ENCODE assay signal across 10 mouse cellular contexts in genomic region chr13:43558357-43558756, GRCm38 (mm10). TPM values are rescaled to one million over a fixed set of nuclear protein-coding genes. Genes with fewer than 3 reads are reported as not detected.
DNase-seq lines count a peak whose midpoint lies in the region; ATAC-seq lines count a peak whose summit lies in the region.
"Had no signal": no experiment of that assay in that cellular context is flagged by ENCODE, and none has a peak within 500 bp of the region (broad histone marks: within the 10 kb centered on the region; RNA-seq: fewer than 3 reads in every experiment).

No protein-coding gene starts in this region.

- H3K4me3 ChIP-seq in kidney, embryonic 15.5 days (replicated peaks) = peak overlapping the region; percentile 86
- no peak overlapping the region for H3K4me3 ChIP-seq in embryonic facial prominence, embryonic 15.5 days (replicated peaks)
- H3K4me3 ChIP-seq in hindbrain, embryonic 16.5 days (ENCODE audit: low read length) = no peak overlapping the region
- no peak overlapping the region for H3K4me3 ChIP-seq in midbrain, embryonic 14.5 days (replicated peaks; ENCODE audit: low read depth, low read length)

- DNase-seq in kidney, postnatal 14 days = no peak
- no peak for DNase-seq in midbrain, embryonic 14.5 days
- no peak for DNase-seq in left cerebral cortex, postnatal 36 days (ENCODE audit: low spot score in 2 of 2)
- DNase-seq in cerebellum, postnatal 14 days = no peak
- DNase-seq in spleen, adult 18-20 months = no peak
- DNase-seq: gastrocnemius, postnatal 10 days had no signal

- peak overlapping the region; percentile 90 for H3K4me2 ChIP-seq in kidney, embryonic 15.5 days
- peak overlapping the region; percentile 91 for H3K4me2 ChIP-seq in embryonic facial prominence, embryonic 15.5 days (replicated peaks)
- peak overlapping the region; percentile 97 for H3K4me2 ChIP-seq in hindbrain, embryonic 16.5 days (ENCODE audit: low read length)
- H3K4me2 ChIP-seq in midbrain, embryonic 14.5 days (ENCODE audit: low read length) = peak overlapping the region; percentile 89

- H3K9ac ChIP-seq in kidney, embryonic 15.5 days = no peak overlapping the region
- H3K9ac ChIP-seq in embryonic facial prominence, embryonic 15.5 days = no peak overlapping the region
- no peak overlapping the region for H3K9ac ChIP-seq in hindbrain, embryonic 16.5 days (ENCODE audit: low read depth, low read length)
- no peak overlapping the region for H3K9ac ChIP-seq in midbrain, embryonic 14.5 days (replicated peaks; ENCODE audit: low read length)

- H3K4me1 ChIP-seq in kidney, embryonic 15.5 days = peaks cover 24% of the 10 kb centered on the region
- H3K4me1 ChIP-seq in embryonic facial prominence, embryonic 15.5 days = peaks cover 22% of the 10 kb centered on the region
- peaks cover 13% of the 10 kb centered on the region for H3K4me1 ChIP-seq in hindbrain, embryonic 16.5 days (ENCODE audit: control insufficient read depth, insufficient read depth, low read depth, low read length)
- H3K4me1 ChIP-seq in midbrain, embryonic 14.5 days (ENCODE audit: control insufficient read depth, insufficient read depth, low read length) = peaks cover 11% of the 10 kb centered on the region; the same call in 1 of the 2 replicates

- no peak overlapping the region for H3K27ac ChIP-seq in kidney, embryonic 15.5 days
- H3K27ac ChIP-seq in embryonic facial prominence, embryonic 15.5 days (replicated peaks) = no peak overlapping the region
- no peak overlapping the region for H3K27ac ChIP-seq in hindbrain, embryonic 16.5 days (ENCODE audit: low read depth, low read length)
- no peak overlapping the region for H3K27ac ChIP-seq in midbrain, embryonic 14.5 days (replicated peaks; ENCODE audit: low read depth, low read length)

- WGBS in kidney, embryonic 15.5 days = 38% methylated on average over 6 of the region's 6 CpGs
- 73% methylated on average over 6 of the region's 6 CpGs for WGBS in embryonic facial prominence, embryonic 15.5 days
- 66% methylated on average over 6 of the region's 6 CpGs for WGBS in hindbrain, embryonic 16.5 days
- WGBS in midbrain, embryonic 14.5 days = 91% methylated on average over 6 of the region's 6 CpGs

- no peaks in the 10 kb centered on the region for H3K27me3 ChIP-seq in kidney, embryonic 15.5 days
- H3K27me3 ChIP-seq in embryonic facial prominence, embryonic 15.5 days = no peaks in the 10 kb centered on the region
- H3K27me3 ChIP-seq in hindbrain, embryonic 16.5 days (replicated peaks; ENCODE audit: control insufficient read depth, insufficient read depth, low read length) = no peaks in the 10 kb centered on the region
- peaks cover 4% of the 10 kb centered on the region; the same call in 1 of the 2 replicates for H3K27me3 ChIP-seq in midbrain, embryonic 14.5 days (ENCODE audit: control insufficient read depth, insufficient read depth, low read length)
- H3K27me3 ChIP-seq: Patski had no signal

- H3K9me3 ChIP-seq in kidney, embryonic 15.5 days (replicated peaks) = no peaks in the 10 kb centered on the region
- H3K9me3 ChIP-seq in embryonic facial prominence, embryonic 15.5 days (replicated peaks) = no peaks in the 10 kb centered on the region
- H3K9me3 ChIP-seq in hindbrain, embryonic 16.5 days (ENCODE audit: control insufficient read depth, low read length) = no peaks in the 10 kb centered on the region
- no peaks in the 10 kb centered on the region for H3K9me3 ChIP-seq in midbrain, embryonic 14.5 days (ENCODE audit: control insufficient read depth, low read length)

- peaks cover 20% of the 10 kb centered on the region for H3K36me3 ChIP-seq in kidney, embryonic 15.5 days
- peaks cover 8% of the 10 kb centered on the region for H3K36me3 ChIP-seq in embryonic facial prominence, embryonic 15.5 days
- no peaks in the 10 kb centered on the region for H3K36me3 ChIP-seq in hindbrain, embryonic 16.5 days (ENCODE audit: control insufficient read depth, insufficient read depth, low read length)
- 0 out of 2 replicates have a peak, but pooled peaks cover 3% of the 10 kb centered on the region for H3K36me3 ChIP-seq in midbrain, embryonic 14.5 days (ENCODE audit: control insufficient read depth, insufficient read depth, low read length)

- intact Hi-C loops in left cerebral cortex, postnatal 36 days (cut with DNase I) = loop anchor here (10.0 kb wide), 1 partner anchor 374 kb away; no protein-coding TSS in a partner anchor

- no peak for ATAC-seq in kidney, embryonic 15.5 days (replicated peaks; ENCODE audit: low FRiP score)
- ATAC-seq in embryonic facial prominence, embryonic 15.5 days (ENCODE audit: insufficient number of reproducible peaks, low FRiP score, low TSS enrichment, low read depth) = no peak
- no peak for ATAC-seq in hindbrain, embryonic 16.5 days
- no peak for ATAC-seq in midbrain, embryonic 14.5 days (ENCODE audit: low FRiP score, low TSS enrichment)
- ATAC-seq: Patski had no signal

RNA-seq across cellular contexts. Expression of gene Mcur1, which starts 1.6 kb away (rescaled TPM):
- polyA plus RNA-seq in kidney, embryonic 15.5 days (2015; fragmentation: Nextera tagmentation; extraction: Ambion mirVana) = 20.2 and 21.9 TPM in 2 replicates
- polyA plus RNA-seq in embryonic facial prominence, embryonic 15.5 days (2015; fragmentation: Nextera tagmentation; extraction: Ambion mirVana) = 14.1 and 14.4 TPM in 2 replicates
- 6.2 and 8.0 TPM in 2 replicates for polyA plus RNA-seq in hindbrain, embryonic 16.5 days (2015; fragmentation: Nextera tagmentation; extraction: Ambion mirVana)
- 6.6 and 10.8 TPM in 2 replicates for polyA plus RNA-seq in midbrain, embryonic 14.5 days (2014; fragmentation: Nextera tagmentation; extraction: Ambion mirVana)
- total RNA-seq in left cerebral cortex, postnatal 36 days (2021) = 10 to 100 TPM; 14.9 to 18.5 TPM

RNA-seq across cellular contexts. Expression of gene Rnf182, which starts 57.2 kb away (rescaled TPM):
- polyA plus RNA-seq in kidney, embryonic 15.5 days (2015; fragmentation: Nextera tagmentation; extraction: Ambion mirVana) = 1.3 and 2.3 TPM in 2 replicates
- 7.7 and 11.1 TPM in 2 replicates for polyA plus RNA-seq in embryonic facial prominence, embryonic 15.5 days (2015; fragmentation: Nextera tagmentation; extraction: Ambion mirVana)
- 30.5 and 34.1 TPM in 2 replicates for polyA plus RNA-seq in hindbrain, embryonic 16.5 days (2015; fragmentation: Nextera tagmentation; extraction: Ambion mirVana)
- 32.7 and 38.0 TPM in 2 replicates for polyA plus RNA-seq in midbrain, embryonic 14.5 days (2014; fragmentation: Nextera tagmentation; extraction: Ambion mirVana)
- total RNA-seq in left cerebral cortex, postnatal 36 days (2021) = 1 to 10 TPM; 7.1 to 8.4 TPM
